Comparison of ENCODE assay signal across 18 mouse cellular contexts in the genomic region with DNA sequence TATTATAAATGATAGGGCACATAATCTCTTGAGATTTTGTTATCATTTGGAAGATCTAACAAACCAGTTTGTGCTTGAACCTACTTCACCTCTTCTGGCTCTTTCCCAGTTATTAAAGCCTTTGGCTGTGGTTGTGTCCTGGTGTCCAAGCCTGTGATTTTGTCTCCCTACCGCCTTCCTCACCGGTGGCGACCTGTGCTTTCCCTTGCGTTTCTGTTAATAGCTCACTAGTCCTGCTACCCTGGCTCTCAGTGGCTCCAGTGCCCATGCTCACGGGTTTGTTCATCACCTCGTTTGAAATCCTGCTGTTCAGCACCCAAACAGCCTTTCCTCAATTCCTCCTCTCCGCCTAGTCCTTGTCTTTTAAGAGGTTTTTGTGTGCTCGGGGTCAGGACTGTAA.
"Had no signal": no experiment of that assay in that cellular context is flagged by ENCODE, and none has a peak within 500 bp of the region (broad histone marks: within the 10 kb centered on the region; RNA-seq: fewer than 3 reads in every experiment).

No protein-coding gene starts in this region.

- H3K27me3 ChIP-seq: lung, embryonic 15.5 days; megakaryocyte, embryonic 14.5 days; midbrain, embryonic 13.5 days; midbrain, embryonic 15.5 days; neural tube, embryonic 13.5 days; neural tube, embryonic 15.5 days had no signal

- H3K27ac ChIP-seq: lung, embryonic 15.5 days; macrophage; midbrain, embryonic 13.5 days; midbrain, embryonic 15.5 days; neural tube, embryonic 13.5 days; neural tube, embryonic 15.5 days had no signal

- H3K4me3 ChIP-seq: lung, embryonic 15.5 days; megakaryocyte, embryonic 14.5 days; midbrain, embryonic 13.5 days; midbrain, embryonic 15.5 days; neural tube, embryonic 13.5 days; neural tube, embryonic 15.5 days had no signal

- H3K36me3 ChIP-seq: lung, embryonic 15.5 days; midbrain, embryonic 13.5 days; midbrain, embryonic 15.5 days; neural tube, embryonic 13.5 days; neural tube, embryonic 15.5 days had no signal

- DNase-seq: lung, adult 2 months; lung, postnatal 14 days; lung, postnatal 36 days; retina, postnatal 1 day; right cerebral cortex, adult 18-20 months; right cerebral cortex, postnatal 25 days; right cerebral cortex, postnatal 4 days; spleen, adult 18-20 months; thymus, adult 18-20 months; thymus, postnatal 14 days; thymus, postnatal 36 days had no signal

- H3K4me1 ChIP-seq: megakaryocyte, embryonic 14.5 days; neural tube, embryonic 15.5 days had no signal

- H3K9me3 ChIP-seq: lung, embryonic 15.5 days; midbrain, embryonic 13.5 days; midbrain, embryonic 15.5 days; neural tube, embryonic 13.5 days; neural tube, embryonic 15.5 days had no signal
